Mouse (Mus musculus) limb, embryonic 10.5 days (tissue): ENCODE measurements around the gene Aadacl3. TPM values are rescaled to one million over a fixed set of nuclear protein-coding genes. Genes with fewer than 3 reads are reported as not detected.

Source experiments
- DNase-seq: peaks from one replicate; pipeline ENCODE4 v3.0.0-alpha.2; 2017; ENCODE audit warnings: low spot score
- H3K27ac ChIP-seq: fragments of 300-500 bp; sonication (generic); 2 replicates; pipeline ENCODE4 v1.5.1; 2016; ENCODE audit warnings: mild to moderate bottlenecking
- H3K27me3 ChIP-seq: fragments of 300-500 bp; sonication (generic); 2 replicates; pipeline ENCODE4 v1.6.1; 2016; ENCODE audit warnings: low read depth, mild to moderate bottlenecking; ENCODE audit not compliant: poor library complexity, severe bottlenecking
- H3K36me3 ChIP-seq: fragments of 300-500 bp; sonication (generic); 2 replicates; pipeline ENCODE4 v1.6.1; 2016; ENCODE audit warnings: mild to moderate bottlenecking, moderate library complexity
- H3K4me1 ChIP-seq: fragments of 300-500 bp; sonication (generic); 2 replicates; pipeline ENCODE4 v1.6.1; 2016
- H3K4me3 ChIP-seq: fragments of 300-500 bp; sonication (generic); 2 replicates; pipeline ENCODE4 v1.5.1; 2016; ENCODE audit warnings: mild to moderate bottlenecking, moderate library complexity
- H3K9me3 ChIP-seq: fragments of 300-500 bp; sonication (generic); replicated peaks from 2 replicates; pipeline ENCODE4 v1.6.1; 2016; ENCODE audit warnings: mild to moderate bottlenecking
- WGBS: fragments of 180-500 bp; shearing (Covaris S2); methylation state at CpG from one replicate; pipeline ENCODE4 v1.1.7; 2016; 5-methylcytosine and 5-hydroxymethylcytosine counted together
- polyA plus RNA-seq: library from polyadenylated mRNA; unstranded; fragments of >200 nt; fragmentation: Nextera tagmentation; extraction: Ambion mirVana; gene quantifications from 2 replicates; pipeline ENCODE4 v1.2.1, GENCODE M21; 2016

Aadacl3 gene
- polyA plus RNA-seq, result not detected in 2 replicates

DNA sequence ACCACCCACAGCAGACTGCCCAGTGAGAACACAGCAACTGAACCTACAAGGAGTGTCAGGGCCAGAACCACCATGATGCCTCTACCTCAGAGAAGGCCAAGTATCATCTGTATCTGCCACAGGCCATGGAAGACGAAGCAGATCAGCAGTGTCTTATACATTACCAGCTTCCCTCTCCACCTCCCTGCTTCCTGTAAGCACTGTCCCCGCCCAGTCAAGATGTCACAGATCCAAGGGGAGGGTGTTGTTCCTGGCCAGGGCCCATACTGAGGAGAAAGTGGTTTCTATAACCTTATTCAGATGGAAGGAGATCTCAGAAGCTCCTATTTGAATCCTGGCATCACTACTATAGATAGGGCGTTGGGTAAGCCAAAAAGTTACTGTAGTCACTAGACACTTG, at the start of gene Aadacl3:
Gene Aadacl3 (minus strand): TSS at position 101 of the 400 bp plus-strand sequence.
- no peak for DNase-seq
- no peak within 1 kb of the TSS for H3K27ac ChIP-seq
- 83% methylated on average over 3 of the region's 3 CpGs for WGBS
- H3K27me3 ChIP-seq, result no peaks in the 10 kb centered on the region
- no peaks in the 10 kb centered on the region for H3K4me1 ChIP-seq
- H3K4me3 ChIP-seq, result no peak within 1 kb of the TSS
- 0 out of 2 replicates have a peak, but pooled peaks cover 2% of the 10 kb centered on the region for H3K9me3 ChIP-seq
- no peaks in the 10 kb centered on the region for H3K36me3 ChIP-seq

DNA sequence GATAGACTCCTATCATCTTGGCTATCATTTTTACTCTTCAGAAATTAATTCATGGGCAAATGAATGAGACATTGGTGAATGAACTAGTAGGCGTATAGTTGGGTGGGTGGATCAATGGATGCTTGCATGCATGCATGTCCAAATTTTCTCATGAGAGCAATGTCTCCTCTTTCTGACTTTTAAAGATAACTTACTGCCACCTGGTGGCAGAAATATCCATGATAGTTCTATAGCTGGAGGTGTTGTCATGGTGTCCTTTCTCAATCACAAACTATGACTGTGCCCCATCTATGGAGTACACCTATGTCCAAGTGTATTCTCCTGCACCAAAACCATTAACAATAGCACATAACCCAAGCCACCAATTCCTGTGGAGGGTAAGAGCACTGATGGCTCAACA, 43.0 kb upstream of the Aadacl3 start:
- Histone ChIP-seq H3K9me3 (no peaks in the 10 kb centered on the region; the same call in 1 of the 2 replicates), H3K4me3 (no peak overlapping the region), H3K4me1 (no peaks in the 10 kb centered on the region), H3K27me3 (no peaks in the 10 kb centered on the region), H3K27ac (no peak overlapping the region), H3K36me3 (no peaks in the 10 kb centered on the region)
- WGBS, result 90% methylated on average over 1 of the region's 1 CpGs
- DNase-seq, result no peak

DNA sequence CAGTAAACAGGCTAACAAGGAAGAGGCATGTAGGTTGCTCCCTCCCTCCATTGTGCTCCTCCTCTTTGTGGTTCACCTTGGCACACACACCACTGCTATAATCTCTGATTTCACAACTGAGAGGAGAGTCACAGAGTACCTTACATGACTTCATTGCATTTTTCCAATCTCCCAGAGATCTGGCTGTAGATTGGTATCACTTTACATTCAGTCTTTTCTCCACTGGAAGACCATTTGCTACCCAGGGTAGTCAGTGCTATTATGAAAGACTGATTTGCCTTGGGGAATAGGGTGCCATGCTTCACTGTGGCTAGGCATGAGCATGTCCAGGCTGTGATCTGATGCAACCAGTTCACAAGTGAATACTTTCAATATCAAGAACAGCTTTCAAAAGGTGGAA, 29.8 kb upstream of the Aadacl3 start:
- H3K27ac ChIP-seq, result no peak overlapping the region
- H3K4me3 ChIP-seq, result no peak overlapping the region
- no peaks in the 10 kb centered on the region for H3K9me3 ChIP-seq
- H3K27me3 ChIP-seq, result no peaks in the 10 kb centered on the region
- no peaks in the 10 kb centered on the region for H3K36me3 ChIP-seq
- DNase-seq, result no peak
- no peaks in the 10 kb centered on the region for H3K4me1 ChIP-seq

DNA sequence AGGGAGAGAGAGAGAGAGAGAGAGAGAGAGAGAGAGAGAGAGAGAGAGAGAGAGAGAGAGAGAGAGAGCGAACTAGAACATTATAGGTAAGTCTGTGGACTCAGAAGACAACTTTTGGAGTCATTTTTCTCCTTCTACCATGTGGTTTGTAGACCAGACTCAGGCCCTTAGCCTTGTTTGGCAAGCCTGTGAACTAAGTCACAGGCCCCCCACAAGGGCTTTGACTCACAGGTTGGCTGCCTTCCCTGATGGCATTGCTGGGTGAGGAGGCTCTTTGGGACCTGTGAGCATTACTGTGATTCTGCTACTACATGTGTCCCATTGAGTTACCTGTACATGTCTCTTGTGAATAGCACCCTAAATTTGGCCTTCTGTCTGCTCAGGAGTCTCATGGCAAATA, 4.5 kb upstream of the Aadacl3 start:
- Histone ChIP-seq H3K4me1 (no peaks in the 10 kb centered on the region), H3K27ac (no peak overlapping the region), H3K9me3 (0 out of 2 replicates have a peak, but pooled peaks cover 2% of the 10 kb centered on the region), H3K36me3 (no peaks in the 10 kb centered on the region), H3K27me3 (no peaks in the 10 kb centered on the region), H3K4me3 (no peak overlapping the region)
- no peak for DNase-seq
- WGBS, result 80% methylated on average over 1 of the region's 1 CpGs

DNA sequence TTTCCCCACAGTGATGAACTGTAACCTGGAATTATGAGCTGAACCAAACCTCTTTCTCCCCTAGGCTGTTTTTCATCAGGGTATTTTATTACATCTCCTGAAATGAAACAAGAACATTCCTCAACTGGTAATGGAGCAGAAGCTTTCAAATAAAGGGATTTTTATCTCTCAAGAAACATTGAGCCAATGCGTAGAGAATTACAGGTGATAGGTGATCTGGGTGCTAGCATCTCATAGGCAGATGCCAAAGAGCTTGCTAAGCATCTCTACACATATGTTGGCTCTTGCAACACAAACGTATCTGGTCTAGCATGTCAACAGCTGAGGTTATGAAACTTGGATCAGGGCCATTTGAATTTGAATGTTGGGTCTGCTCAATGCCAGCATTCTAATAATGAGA, 1.6 kb upstream of the Aadacl3 start:
- Histone ChIP-seq H3K27me3 (no peaks in the 10 kb centered on the region), H3K9me3 (0 out of 2 replicates have a peak, but pooled peaks cover 2% of the 10 kb centered on the region), H3K27ac (no peak overlapping the region), H3K4me1 (no peaks in the 10 kb centered on the region), H3K4me3 (no peak overlapping the region), H3K36me3 (no peaks in the 10 kb centered on the region)
- WGBS, result 91% methylated on average over 2 of the region's 2 CpGs
- no peak for DNase-seq

DNA sequence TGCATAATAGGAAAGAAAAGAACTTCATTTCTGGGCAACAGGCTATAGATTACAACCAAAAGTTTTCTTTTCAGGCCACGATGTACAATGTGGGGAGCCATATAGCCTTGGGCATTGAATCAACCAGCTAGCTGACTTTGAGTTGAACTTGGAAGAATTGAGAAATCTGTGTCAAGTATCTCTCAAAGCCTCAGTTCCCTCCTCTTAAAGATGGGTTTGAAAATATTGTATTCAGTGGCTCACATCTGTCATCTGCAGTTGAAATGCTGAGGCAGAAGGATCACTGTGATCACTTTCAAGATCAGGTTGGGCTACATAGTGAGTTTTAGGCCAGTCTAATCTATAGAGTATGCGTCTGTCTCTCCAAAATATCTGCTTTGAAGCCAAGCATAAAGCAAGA, 10.3 kb downstream of the Aadacl3 start, which contains the start of gene Gm9944:
Gene Gm9944 (minus strand): TSS at position 101 of the 400 bp plus-strand sequence.
- H3K4me3 ChIP-seq, result no peak within 1 kb of the TSS
- H3K4me1 ChIP-seq, result no peaks in the 10 kb centered on the region
- no peaks in the 10 kb centered on the region for H3K27me3 ChIP-seq
- DNase-seq, result no peak
- H3K36me3 ChIP-seq, result no peaks in the 10 kb centered on the region
- H3K27ac ChIP-seq, result no peak within 1 kb of the TSS
- 73% methylated on average over 2 of the region's 2 CpGs for WGBS
- H3K9me3 ChIP-seq, result no peaks in the 10 kb centered on the region

DNA sequence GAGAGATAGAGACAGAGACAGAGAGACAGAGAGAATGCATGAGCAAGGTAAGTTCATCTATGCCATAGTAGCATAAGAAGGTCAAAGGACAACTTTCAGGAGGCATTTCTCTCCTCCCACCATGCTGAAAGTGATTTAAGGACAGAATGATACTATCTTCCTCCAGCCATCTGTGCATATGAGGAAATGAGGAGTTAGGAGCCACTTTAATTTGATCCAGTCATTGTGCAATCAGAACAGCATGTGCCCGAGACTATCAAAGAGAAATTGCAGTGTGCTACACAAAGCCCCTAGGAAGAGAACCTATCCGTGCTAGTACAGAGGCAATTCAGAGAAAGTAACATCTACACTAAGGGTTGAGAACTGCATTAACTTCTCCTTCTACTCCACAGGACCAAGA, 15.0 kb downstream of the Aadacl3 start:
- 71% methylated on average over 2 of the region's 2 CpGs for WGBS
- Histone ChIP-seq H3K27ac (no peak overlapping the region), H3K36me3 (no peaks in the 10 kb centered on the region), H3K9me3 (no peaks in the 10 kb centered on the region), H3K27me3 (no peaks in the 10 kb centered on the region), H3K4me1 (no peaks in the 10 kb centered on the region), H3K4me3 (no peak overlapping the region)
- DNase-seq, result no peak

DNA sequence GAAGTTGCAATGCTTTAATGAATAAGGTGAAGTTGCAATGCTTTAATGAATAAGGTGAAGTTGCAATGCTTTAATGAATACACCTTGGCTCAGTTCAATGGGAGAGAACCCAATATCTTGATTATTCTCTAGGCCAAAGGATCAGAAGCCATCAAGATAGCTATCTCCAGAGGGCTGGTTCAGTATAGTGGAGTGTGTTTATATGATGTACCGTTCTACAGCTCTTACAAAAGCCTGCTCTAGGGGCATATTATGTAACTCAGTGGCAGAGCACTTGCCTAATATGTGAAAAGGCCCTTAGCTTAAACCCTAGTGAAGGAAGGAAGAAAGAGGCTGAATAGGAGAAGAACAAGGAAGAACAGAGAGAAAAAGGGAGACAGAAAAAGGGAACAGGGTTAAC, 22.0 kb downstream of the Aadacl3 start:
- H3K9me3 ChIP-seq, result no peaks in the 10 kb centered on the region
- H3K27me3 ChIP-seq, result no peaks in the 10 kb centered on the region
- H3K4me1 ChIP-seq, result no peaks in the 10 kb centered on the region
- H3K4me3 ChIP-seq, result no peak overlapping the region
- no peaks in the 10 kb centered on the region for H3K36me3 ChIP-seq
- DNase-seq, result no peak
- WGBS, result 92% methylated on average over 1 of the region's 1 CpGs
- no peak overlapping the region for H3K27ac ChIP-seq

DNA sequence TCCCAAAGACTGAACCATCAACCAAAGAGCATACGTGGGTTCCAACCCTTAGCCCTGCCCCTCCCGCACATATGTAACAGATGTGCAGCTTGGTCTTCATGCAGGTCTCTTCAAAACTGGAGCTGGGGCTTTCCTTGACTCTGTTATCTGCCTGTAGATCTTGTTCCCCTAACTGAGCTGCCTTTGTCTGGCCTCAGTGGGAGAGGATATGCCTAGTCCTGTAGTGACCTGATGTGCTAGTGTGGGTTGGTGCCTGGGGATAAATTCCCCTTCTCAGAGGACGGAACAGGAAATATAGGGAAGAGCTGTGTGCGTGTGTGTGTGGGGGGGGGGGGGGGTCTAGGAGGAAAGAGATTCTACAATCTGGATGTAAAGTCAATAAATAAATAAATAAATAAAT, 22.5 kb downstream of the Aadacl3 start:
- Histone ChIP-seq H3K4me1 (no peaks in the 10 kb centered on the region), H3K9me3 (no peaks in the 10 kb centered on the region), H3K27me3 (no peaks in the 10 kb centered on the region), H3K27ac (no peak overlapping the region), H3K4me3 (no peak overlapping the region), H3K36me3 (no peaks in the 10 kb centered on the region)
- DNase-seq, result no peak
- 94% methylated on average over 4 of the region's 4 CpGs for WGBS

DNA sequence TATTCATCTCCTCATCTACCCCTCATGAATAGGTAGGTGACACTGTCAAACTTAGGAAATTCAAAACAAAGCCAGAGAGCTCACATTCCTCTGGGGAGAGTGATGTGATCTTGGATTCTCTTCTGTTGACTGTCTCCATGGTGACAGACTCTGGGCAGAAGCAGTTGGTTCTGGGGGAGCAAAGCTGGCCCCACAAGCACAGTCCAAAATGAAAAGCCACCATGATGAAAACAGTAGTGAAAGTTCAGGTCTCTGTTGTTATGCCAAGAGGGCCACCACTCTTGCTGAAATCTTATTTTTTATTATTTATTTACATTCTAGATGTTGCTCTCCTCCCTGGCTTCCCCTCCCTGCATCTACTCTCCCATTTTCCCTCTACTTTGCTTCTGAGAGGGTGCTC, 24.9 kb downstream of the Aadacl3 start, which contains the start of gene 1700012P22Rik:
Gene 1700012P22Rik (minus strand): TSS at position 101 of the 400 bp plus-strand sequence.
- DNase-seq, result no peak
- Histone ChIP-seq H3K27me3 (no peaks in the 10 kb centered on the region), H3K9me3 (no peaks in the 10 kb centered on the region), H3K4me1 (no peaks in the 10 kb centered on the region), H3K27ac (no peak within 1 kb of the TSS), H3K36me3 (no peaks in the 10 kb centered on the region), H3K4me3 (no peak within 1 kb of the TSS)

DNA sequence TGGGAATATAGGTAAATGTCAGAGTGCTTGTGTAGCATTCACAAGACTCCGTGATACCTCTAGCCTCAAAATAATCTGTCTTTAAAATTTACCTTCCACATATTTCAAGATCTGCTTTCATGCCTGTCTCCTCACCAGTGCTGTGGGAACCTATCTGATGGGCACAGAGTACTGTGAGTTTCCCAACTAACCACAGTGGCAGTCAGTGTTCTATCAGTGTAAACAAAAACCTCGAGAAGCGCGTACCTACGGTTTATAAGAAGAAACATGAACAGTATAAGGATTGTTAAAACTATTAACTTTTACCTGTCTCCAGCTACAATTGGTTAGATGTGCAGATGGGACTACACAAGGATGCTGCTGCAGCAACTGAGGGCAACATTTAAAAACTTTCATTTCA, 30.3 kb downstream of the Aadacl3 start:
- Histone ChIP-seq H3K27me3 (no peaks in the 10 kb centered on the region), H3K4me1 (no peaks in the 10 kb centered on the region), H3K27ac (no peak overlapping the region), H3K9me3 (no peaks in the 10 kb centered on the region), H3K4me3 (no peak overlapping the region), H3K36me3 (no peaks in the 10 kb centered on the region)
- WGBS, result 92% methylated on average over 5 of the region's 5 CpGs
- DNase-seq, result no peak

DNA sequence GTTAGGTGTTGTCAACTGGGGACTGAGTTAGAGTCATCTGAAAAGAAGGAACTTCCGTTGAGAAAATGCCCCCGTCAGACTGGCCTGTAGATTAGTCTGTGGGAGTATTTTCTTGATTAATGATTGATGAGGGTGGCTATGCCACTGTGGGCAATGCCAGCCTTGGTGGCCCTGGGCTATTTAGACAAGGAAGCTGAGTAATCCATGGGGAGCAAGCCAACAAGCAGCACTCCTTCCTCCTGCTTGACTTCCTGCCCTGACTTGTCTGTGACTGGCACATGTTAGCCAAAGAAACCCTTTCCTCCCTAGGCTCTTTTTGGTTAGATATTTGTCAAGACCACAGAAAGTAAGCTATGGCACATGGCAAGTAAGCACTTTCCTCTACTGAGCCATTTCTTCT, 32.8 kb downstream of the Aadacl3 start:
- Histone ChIP-seq H3K4me3 (no peak overlapping the region), H3K27me3 (no peaks in the 10 kb centered on the region), H3K9me3 (no peaks in the 10 kb centered on the region), H3K36me3 (no peaks in the 10 kb centered on the region), H3K4me1 (no peaks in the 10 kb centered on the region), H3K27ac (no peak overlapping the region)
- DNase-seq, result no peak
- 89% methylated on average over 2 of the region's 2 CpGs for WGBS

DNA sequence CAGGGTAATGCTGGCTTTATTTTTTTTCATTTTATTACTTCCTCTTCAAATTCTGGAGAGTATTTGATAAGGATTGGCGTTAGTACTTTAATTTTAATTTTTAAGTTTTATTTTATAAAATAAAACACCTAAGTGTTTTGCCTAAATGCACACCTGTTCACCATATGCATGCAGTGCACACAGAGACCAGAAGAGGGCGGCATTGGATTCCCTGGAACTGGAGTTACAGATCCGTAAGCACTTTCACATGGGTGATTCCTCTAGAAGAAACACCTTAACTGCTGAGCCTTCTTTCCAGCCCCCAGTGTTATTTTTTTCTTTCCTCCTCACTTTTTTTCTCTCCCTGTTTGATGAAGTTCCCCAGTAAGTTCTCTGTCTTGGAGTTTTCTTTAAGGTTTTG, 34.7 kb downstream of the Aadacl3 start:
- H3K4me1 ChIP-seq, result no peaks in the 10 kb centered on the region
- peak; percentile 33 for DNase-seq
- H3K36me3 ChIP-seq, result no peaks in the 10 kb centered on the region
- no peaks in the 10 kb centered on the region for H3K27me3 ChIP-seq
- H3K27ac ChIP-seq, result no peak overlapping the region
- no peaks in the 10 kb centered on the region for H3K9me3 ChIP-seq
- WGBS, result 22% methylated on average over 3 of the region's 3 CpGs
- no peak overlapping the region for H3K4me3 ChIP-seq

DNA sequence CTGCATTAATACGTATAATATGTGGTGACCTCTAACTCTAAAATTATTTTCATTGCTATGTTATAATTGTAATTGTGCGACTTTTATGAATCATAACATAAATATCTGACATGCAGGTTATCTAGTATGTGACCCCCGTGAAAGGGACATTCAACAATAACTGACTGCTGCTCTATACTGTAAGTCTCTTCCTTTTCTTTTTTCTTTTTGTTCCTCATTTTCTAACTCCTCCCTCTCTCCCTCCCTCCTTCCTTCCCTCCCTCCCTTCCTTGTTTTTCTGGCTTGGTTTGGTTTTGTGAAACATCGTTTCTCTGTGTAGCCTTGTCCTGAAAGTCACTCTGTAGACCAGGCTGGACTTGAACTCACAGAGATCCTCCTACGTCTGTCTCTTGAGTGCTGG, 39.0 kb downstream of the Aadacl3 start:
- Histone ChIP-seq H3K9me3 (no peaks in the 10 kb centered on the region), H3K27me3 (no peaks in the 10 kb centered on the region), H3K36me3 (no peaks in the 10 kb centered on the region), H3K27ac (no peak overlapping the region), H3K4me1 (no peaks in the 10 kb centered on the region), H3K4me3 (no peak overlapping the region)
- 82% methylated on average over 5 of the region's 5 CpGs for WGBS
- no peak for DNase-seq
